Mouse (Mus musculus) neural tube, embryonic 13.5 days (tissue): ENCODE measurements around the gene Mycbpap. TPM values are rescaled to one million over a fixed set of nuclear protein-coding genes. Genes with fewer than 3 reads are reported as not detected.

Experiments
- ATAC-seq: fragments of 200-750 bp; cut with Nextera tagmentation; 2 replicates; pipeline ENCODE4 v1.8.0; 2017; ENCODE audit warnings: low read depth, mild to moderate bottlenecking, moderate TSS enrichment, moderate library complexity
- H3K27ac ChIP-seq: fragments of 300-500 bp; sonication (generic); replicated peaks from 2 replicates; pipeline ENCODE4 v1.5.1; 2015; ENCODE audit warnings: moderate library complexity, mild to moderate bottlenecking, inconsistent platforms
- H3K27me3 ChIP-seq: fragments of 300-500 bp; sonication (generic); 2 replicates; pipeline ENCODE4 v1.6.1; 2015; ENCODE audit warnings: mild to moderate bottlenecking, inconsistent platforms
- H3K36me3 ChIP-seq: fragments of 300-500 bp; sonication (generic); 2 replicates; pipeline ENCODE4 v1.6.1; 2015; ENCODE audit warnings: mild to moderate bottlenecking, inconsistent platforms
- H3K4me1 ChIP-seq: fragments of 300-500 bp; sonication (generic); replicated peaks from 2 replicates; pipeline ENCODE4 v1.6.1; 2015; ENCODE audit warnings: inconsistent platforms
- H3K4me2 ChIP-seq: fragments of 300-500 bp; sonication (generic); 2 replicates; pipeline ENCODE4 v1.6.1; 2015; ENCODE audit warnings: inconsistent platforms, mild to moderate bottlenecking, moderate library complexity
- H3K4me3 ChIP-seq: fragments of 300-500 bp; sonication (generic); 2 replicates; pipeline ENCODE4 v1.5.1; 2015; ENCODE audit warnings: mild to moderate bottlenecking, inconsistent platforms
- H3K9ac ChIP-seq: fragments of 300-500 bp; sonication (generic); 2 replicates; pipeline ENCODE4 v1.6.1; 2015; ENCODE audit warnings: moderate library complexity, mild to moderate bottlenecking, inconsistent platforms
- H3K9me3 ChIP-seq: fragments of 300-500 bp; sonication (generic); 2 replicates; pipeline ENCODE4 v1.6.1; 2016; ENCODE audit warnings: inconsistent platforms
- WGBS: fragments of 180-500 bp; shearing (Covaris S2); methylation state at CpG from one replicate; pipeline ENCODE4 v1.1.7; 2015; 5-methylcytosine and 5-hydroxymethylcytosine counted together
- polyA plus RNA-seq: library from polyadenylated mRNA; unstranded; fragments of >200 nt; fragmentation: Nextera tagmentation; extraction: Ambion mirVana; gene quantifications from 2 replicates; pipeline ENCODE4 v1.2.1, GENCODE M21; 2015

Mycbpap gene
- polyA plus RNA-seq, 1 experiment from 2014 or later = 1.9 TPM

DNA sequence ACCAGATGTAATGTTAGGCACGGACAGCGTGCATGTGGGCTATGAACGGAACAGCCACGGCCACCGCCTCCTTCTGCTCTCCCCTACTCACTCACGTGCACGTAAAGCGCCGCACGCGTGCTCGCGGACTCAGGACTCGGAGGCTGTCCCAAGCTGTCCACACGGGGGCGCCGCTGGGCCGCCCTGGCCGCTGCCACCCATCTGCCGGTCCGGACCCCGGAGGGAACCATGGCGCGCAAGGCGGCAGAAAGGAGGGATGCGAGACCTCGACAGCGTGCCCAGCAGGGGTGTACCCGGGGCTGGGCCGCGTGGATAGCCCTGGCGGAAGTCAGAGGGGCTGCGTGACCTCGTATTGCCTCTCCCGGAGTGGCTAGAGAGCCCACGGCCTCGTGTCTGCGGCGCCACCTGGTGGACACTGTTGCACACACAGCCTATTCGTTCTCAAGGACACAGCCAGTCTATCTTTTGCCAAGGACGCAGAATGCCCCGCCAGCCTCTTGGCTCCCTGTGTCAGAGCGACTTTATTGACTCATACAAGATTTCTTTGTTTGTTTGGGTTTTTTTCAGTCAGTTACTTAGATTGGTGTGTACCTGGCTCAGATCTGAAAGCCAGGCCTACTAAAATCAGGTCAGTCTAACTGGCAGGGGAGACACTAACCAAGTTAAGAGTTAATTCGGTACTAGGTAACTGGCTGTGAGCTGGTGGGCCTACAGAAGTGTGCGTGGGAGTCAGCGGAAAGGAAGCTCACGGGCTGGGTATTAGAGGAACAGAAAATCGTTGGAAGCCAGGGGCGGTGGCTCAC is 27.5 kb upstream of the Mycbpap start, which contains the start of gene Rsad1:
Rsad1 (minus strand) TSS at position 368 of the 803 bp plus-strand sequence.
- peak within 1 kb of the TSS; percentile 77 for H3K9ac ChIP-seq
- no peaks in the 10 kb centered on the region for H3K27me3 ChIP-seq
- H3K36me3 ChIP-seq = no peaks in the 10 kb centered on the region
- peaks cover 8% of the 10 kb centered on the region for H3K4me1 ChIP-seq
- H3K27ac ChIP-seq = peak within 1 kb of the TSS; percentile 93
- WGBS = 5% methylated on average over 49 of the region's 49 CpGs
- peak; percentile 89 for ATAC-seq
- peak within 1 kb of the TSS; percentile 59 for H3K4me3 ChIP-seq
- H3K4me2 ChIP-seq = peak within 1 kb of the TSS; percentile 85
- no peaks in the 10 kb centered on the region for H3K9me3 ChIP-seq

DNA sequence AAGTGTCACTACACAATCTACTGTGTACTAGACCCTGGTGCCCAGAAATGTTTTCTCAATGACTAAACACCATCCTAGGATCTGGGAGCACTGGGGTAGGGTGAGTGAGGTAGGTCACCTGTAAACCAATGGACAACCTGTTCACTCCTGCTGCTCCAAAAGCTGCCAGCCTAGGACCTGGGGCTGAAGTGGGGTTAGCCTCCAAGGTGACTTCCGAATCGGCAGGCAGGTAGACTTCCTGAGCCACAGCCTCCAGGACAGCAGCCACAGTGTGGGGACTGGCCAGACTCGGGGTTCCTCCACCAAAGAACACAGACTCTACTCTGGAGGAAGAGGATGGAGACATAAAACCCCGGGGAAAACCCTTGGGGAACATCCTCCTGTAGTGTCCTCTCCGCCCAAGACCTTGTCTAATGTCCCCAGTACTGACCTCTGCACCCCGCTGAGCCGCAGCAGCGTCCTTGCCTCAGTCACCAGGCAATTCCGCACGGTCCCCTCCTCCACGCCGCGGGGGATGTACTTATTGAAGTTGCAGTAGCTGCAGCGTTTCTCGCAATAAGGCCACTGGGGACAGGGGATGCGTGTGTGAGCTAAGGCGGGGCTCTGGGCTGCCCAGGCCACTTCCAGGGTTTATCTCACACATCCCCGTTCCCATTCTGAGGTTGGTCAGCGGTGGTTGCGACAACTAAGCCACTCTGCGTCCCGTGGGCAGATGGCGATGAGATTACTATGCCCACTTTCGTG is 26.7 kb upstream of the Mycbpap start:
- H3K27ac ChIP-seq = peak overlapping the region; percentile 93
- peaks cover 8% of the 10 kb centered on the region for H3K4me1 ChIP-seq
- no peaks in the 10 kb centered on the region for H3K9me3 ChIP-seq
- H3K4me3 ChIP-seq = peak overlapping the region; percentile 59
- no peaks in the 10 kb centered on the region for H3K36me3 ChIP-seq
- peak overlapping the region; percentile 85 for H3K4me2 ChIP-seq
- peak; percentile 57 for ATAC-seq
- H3K9ac ChIP-seq = peak overlapping the region; percentile 77
- H3K27me3 ChIP-seq = no peaks in the 10 kb centered on the region
- 10% methylated on average over 24 of the region's 24 CpGs for WGBS

DNA sequence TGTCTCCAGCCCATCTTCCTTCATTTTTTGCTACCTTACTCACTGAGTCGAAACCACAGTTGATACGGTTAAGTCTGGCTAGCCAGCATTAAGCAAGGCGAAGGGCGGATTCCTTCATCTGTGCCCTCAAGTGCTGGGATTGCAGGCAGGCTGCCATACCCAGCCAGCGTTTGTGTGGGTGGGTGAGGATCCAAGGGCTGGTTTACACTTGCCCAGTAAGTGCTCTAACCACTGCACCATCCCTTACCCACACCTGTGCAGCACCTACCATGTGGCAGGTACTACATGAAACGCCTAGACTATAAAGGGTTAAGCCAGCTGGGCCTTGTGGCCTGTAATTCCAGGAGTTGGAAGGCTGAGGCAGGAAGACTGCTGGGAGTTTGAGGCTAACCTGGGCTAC is 25.7 kb upstream of the Mycbpap start:
- Histone ChIP-seq H3K9ac (no peak overlapping the region), H3K36me3 (no peaks in the 10 kb centered on the region), H3K27me3 (no peaks in the 10 kb centered on the region), H3K4me2 (no peak overlapping the region), H3K4me3 (no peak overlapping the region), H3K9me3 (no peaks in the 10 kb centered on the region), H3K27ac (no peak overlapping the region), H3K4me1 (peaks cover 8% of the 10 kb centered on the region)
- no peak for ATAC-seq
- WGBS = 93% methylated on average over 6 of the region's 6 CpGs

DNA sequence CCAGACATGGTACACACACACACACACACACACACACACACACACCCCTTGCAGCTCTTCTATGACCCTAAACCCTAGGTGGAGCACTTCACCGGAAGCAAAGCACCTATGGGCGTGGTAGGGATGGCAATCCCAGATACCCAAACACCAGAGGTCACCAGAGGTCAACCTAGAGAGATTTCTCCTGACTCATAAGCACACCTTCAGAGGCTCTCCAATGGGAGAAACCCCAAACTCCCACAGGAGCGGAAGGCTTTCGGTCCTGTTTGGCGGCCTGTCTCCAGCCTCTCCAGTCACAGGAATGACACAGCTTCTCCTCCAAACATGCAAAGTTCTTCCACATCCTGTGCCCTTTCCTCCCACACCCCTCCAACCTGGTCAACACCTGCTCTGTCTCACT is 24.8 kb upstream of the Mycbpap start:
- 93% methylated on average over 5 of the region's 5 CpGs for WGBS
- Histone ChIP-seq H3K27me3 (no peaks in the 10 kb centered on the region), H3K4me2 (no peak overlapping the region), H3K36me3 (no peaks in the 10 kb centered on the region), H3K9ac (no peak overlapping the region), H3K4me1 (peaks cover 8% of the 10 kb centered on the region), H3K4me3 (no peak overlapping the region), H3K9me3 (no peaks in the 10 kb centered on the region), H3K27ac (no peak overlapping the region)
- ATAC-seq = no peak

DNA sequence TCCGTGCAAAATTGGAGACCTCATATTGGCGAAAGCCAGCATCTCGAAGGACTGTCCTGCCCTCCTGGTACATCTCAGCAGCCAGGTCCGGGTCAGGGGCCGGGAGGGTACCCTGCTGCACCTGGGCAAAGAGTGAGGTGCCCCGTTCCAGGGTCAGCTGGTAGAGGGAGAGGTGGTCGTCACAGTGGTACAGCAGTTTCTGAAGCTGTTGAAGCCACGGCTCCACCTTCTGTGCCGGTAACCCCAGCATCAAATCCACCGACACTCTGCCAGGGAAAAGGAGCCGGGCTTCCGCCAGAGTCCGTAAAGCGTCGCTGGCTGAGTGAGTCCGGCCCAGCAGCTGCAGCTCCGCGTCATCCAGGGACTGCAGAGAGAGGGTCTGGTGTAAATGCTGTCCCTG is 22.9 kb upstream of the Mycbpap start:
- Histone ChIP-seq H3K36me3 (no peaks in the 10 kb centered on the region), H3K9me3 (no peaks in the 10 kb centered on the region), H3K27ac (no peak overlapping the region), H3K4me1 (peaks cover 8% of the 10 kb centered on the region), H3K4me2 (peak overlapping the region; percentile 32), H3K4me3 (no peak overlapping the region), H3K27me3 (no peaks in the 10 kb centered on the region), H3K9ac (no peak overlapping the region; the same call in 1 of the 2 replicates)
- 52% methylated on average over 18 of the region's 18 CpGs for WGBS
- no peak; the same call in 1 of the 2 replicates for ATAC-seq

DNA sequence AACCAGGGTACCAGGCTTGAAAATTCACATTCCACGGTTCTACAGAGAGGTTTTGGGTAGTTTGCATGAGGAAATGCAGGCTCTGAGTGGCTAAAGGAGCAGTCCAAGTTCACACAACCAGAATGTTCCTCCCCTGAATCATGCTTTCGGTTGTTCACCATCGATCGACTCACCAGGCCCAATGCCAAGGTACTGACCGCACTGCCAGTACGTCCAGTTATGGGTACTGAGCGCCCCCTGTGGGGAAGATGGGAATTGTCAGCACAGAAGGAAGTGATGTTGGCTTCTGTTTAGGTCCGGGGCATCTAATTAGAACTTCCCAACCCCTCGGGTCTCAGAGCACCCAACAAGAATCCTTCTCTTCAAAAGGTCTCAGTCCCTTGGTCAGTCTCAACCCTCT is 22.4 kb upstream of the Mycbpap start:
- Histone ChIP-seq H3K9ac (no peak overlapping the region), H3K9me3 (no peaks in the 10 kb centered on the region), H3K27ac (no peak overlapping the region), H3K27me3 (no peaks in the 10 kb centered on the region), H3K36me3 (no peaks in the 10 kb centered on the region), H3K4me2 (peak overlapping the region; percentile 32), H3K4me3 (no peak overlapping the region), H3K4me1 (peaks cover 8% of the 10 kb centered on the region)
- 45% methylated on average over 9 of the region's 9 CpGs for WGBS
- 0 out of 2 replicates have a peak, but pooled peaks have one; percentile 34 for ATAC-seq

DNA sequence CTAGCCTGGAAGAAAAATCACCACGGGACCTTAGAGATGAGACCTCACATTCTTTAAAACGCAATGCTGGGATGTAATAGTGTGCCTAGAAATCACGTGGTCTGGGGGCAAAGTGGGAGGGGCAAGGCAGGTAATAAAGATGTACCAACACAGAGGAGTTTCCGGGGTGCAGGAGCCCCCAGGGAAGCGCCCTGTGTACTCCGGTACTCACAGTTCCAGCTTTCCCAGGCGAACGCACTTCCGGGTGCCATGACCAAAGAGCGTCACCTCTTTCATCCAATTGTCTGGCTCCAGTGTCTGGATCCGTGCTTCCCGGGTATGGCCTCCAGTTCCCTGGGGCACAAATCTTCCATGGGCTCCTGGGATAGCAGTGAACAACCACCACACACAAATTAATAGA is 21.8 kb upstream of the Mycbpap start:
- peaks cover 5% of the 10 kb centered on the region for H3K4me1 ChIP-seq
- H3K36me3 ChIP-seq = no peaks in the 10 kb centered on the region
- ATAC-seq = no peak
- H3K9ac ChIP-seq = no peak overlapping the region
- H3K4me3 ChIP-seq = no peak overlapping the region
- H3K27ac ChIP-seq = no peak overlapping the region
- WGBS = 81% methylated on average over 12 of the region's 12 CpGs
- H3K9me3 ChIP-seq = no peaks in the 10 kb centered on the region
- no peaks in the 10 kb centered on the region for H3K27me3 ChIP-seq
- no peak overlapping the region for H3K4me2 ChIP-seq

DNA sequence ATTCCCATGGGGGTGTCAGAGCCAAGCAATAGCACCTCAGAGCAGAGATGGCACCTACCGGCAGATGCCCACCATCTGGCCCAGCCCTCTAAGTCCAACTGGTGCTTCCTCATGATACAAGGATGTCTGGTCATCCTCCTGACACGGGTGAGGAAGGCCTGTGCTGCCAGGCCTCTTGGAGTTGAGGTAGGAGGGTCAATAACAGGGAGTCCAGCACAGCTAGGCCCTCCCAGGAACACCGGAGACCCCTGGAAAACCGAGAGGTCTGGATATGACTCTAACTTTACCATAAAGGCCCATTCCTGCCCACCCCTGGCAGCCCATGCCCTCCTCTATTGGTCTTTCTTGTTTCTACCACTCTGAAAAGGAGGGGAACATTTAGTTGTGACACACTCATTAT is 20.9 kb upstream of the Mycbpap start:
- 88% methylated on average over 4 of the region's 4 CpGs for WGBS
- no peak overlapping the region for H3K4me3 ChIP-seq
- ATAC-seq = no peak

DNA sequence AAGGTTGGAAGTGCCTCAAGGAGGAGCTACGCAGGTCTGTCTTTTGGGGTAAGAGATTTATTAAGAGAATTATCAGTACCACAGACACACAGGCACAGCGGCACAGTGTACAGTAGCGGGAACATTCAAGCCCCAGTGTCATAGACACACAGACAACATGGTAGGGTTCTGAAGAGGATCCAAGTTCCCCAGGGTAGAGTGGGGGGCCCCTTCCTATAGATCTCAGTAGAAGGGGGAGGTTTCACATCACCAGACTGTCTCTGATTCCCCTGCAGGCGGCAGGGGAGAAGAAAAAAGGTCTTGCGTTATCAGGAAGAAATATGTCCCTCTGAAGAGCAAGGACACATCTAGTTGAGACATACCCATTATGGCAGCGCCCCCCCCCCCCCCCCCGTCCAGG is 18.2 kb upstream of the Mycbpap start:
- H3K4me3 ChIP-seq = no peak overlapping the region
- 77% methylated on average over 7 of the region's 7 CpGs for WGBS

More for the DNA sequence above, 20.9 kb upstream of the Mycbpap start:
- H3K4me1 ChIP-seq = peaks cover 3% of the 10 kb centered on the region; the same call in 1 of the 2 replicates
- H3K36me3 ChIP-seq = no peaks in the 10 kb centered on the region
- H3K9ac ChIP-seq = no peak overlapping the region
- no peak overlapping the region for H3K4me2 ChIP-seq
- no peaks in the 10 kb centered on the region for H3K9me3 ChIP-seq
- H3K27ac ChIP-seq = no peak overlapping the region
- H3K27me3 ChIP-seq = no peaks in the 10 kb centered on the region

DNA sequence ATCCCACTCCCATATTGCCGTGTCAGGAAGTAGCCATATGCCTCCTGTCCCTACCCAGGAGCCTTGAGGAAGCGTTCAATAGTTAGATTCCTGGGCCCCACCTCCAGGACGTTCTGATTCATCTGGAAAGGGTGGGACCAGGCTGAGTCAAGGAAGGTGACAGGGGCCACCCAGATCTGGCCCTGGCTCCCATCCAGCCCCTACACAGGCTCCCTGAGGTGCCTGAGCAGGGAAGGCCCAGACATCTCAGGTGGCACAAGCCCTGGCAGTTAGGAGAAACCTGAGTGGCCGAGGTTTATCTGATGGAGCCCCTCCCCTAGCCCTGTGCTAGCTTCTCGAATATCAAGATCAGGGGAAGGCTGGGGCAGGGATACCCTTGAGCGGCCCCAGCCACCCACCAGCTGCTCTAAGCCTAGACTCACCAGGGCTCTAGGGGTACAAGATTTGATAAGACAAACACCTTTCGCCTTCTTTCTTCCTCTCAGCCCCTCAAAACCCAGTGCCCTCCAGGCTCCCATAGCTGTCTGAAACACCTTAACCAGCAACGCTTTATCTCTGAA is 17.3 kb upstream of the Mycbpap start:
- Histone ChIP-seq H3K36me3 (no peaks in the 10 kb centered on the region), H3K27me3 (no peaks in the 10 kb centered on the region), H3K4me1 (peaks cover 14% of the 10 kb centered on the region; the same call in 1 of the 2 replicates), H3K4me2 (no peak overlapping the region), H3K4me3 (no peak overlapping the region), H3K27ac (no peak overlapping the region), H3K9ac (no peak overlapping the region), H3K9me3 (no peaks in the 10 kb centered on the region)
- no peak for ATAC-seq
- 72% methylated on average over 8 of the region's 8 CpGs for whole genome bisulfite sequencing

More for the DNA sequence above, 18.2 kb upstream of the Mycbpap start:
- Histone ChIP-seq H3K27me3 (no peaks in the 10 kb centered on the region), H3K9me3 (no peaks in the 10 kb centered on the region), H3K36me3 (no peaks in the 10 kb centered on the region), H3K4me1 (peaks cover 14% of the 10 kb centered on the region; the same call in 1 of the 2 replicates), H3K9ac (no peak overlapping the region), H3K4me2 (no peak overlapping the region), H3K27ac (no peak overlapping the region)
- no peak for ATAC-seq

DNA sequence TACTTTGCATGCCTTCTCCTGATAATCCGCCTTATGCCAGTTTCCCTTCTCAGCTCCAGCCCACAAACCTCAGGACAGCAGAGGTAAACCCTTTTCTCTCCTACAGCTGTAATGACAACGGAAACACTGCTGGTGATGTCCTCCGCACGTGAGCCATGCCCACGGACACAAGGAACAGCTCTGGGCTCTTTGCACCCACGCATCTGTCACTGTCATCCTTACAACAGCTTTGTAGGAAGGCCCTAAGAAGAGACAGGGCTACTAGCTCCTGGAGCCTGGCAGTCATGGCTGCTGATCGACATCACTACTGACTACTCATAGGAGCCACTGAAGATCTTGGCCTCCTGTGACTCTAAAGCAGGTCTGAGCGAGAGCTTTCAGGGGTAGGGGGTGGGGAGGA is 11.6 kb upstream of the Mycbpap start:
- Histone ChIP-seq H3K9ac (no peak overlapping the region), H3K4me2 (no peak overlapping the region), H3K36me3 (no peaks in the 10 kb centered on the region), H3K4me1 (peaks cover 14% of the 10 kb centered on the region; the same call in 1 of the 2 replicates), H3K27ac (no peak overlapping the region), H3K27me3 (no peaks in the 10 kb centered on the region), H3K4me3 (no peak overlapping the region), H3K9me3 (no peaks in the 10 kb centered on the region)
- 77% methylated on average over 8 of the region's 8 CpGs for WGBS
- ATAC-seq = no peak

DNA sequence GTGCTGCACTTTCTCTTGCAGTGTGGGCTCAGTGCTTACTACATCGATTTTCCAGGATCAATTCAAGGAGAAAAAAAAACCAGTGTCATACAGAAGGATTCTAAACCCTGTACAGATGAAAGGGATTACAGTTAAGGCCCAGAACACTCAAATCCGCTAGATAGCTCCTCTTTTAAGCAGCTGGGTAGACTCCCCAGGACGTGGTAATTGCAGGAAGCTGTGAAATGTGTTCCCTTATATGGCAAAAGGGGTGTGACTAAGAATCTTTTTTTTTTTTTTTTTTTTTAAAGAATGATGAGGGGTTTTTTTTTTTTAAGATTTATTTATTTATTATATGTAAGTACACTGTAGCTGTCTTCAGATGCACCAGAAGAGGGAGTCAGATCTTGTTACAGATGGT is 7.3 kb upstream of the Mycbpap start:
- Histone ChIP-seq H3K4me1 (no peaks in the 10 kb centered on the region; the same call in 1 of the 2 replicates), H3K4me3 (no peak overlapping the region), H3K4me2 (no peak overlapping the region), H3K36me3 (no peaks in the 10 kb centered on the region), H3K27me3 (no peaks in the 10 kb centered on the region), H3K9ac (no peak overlapping the region), H3K27ac (no peak overlapping the region), H3K9me3 (no peaks in the 10 kb centered on the region)
- no peak for ATAC-seq
- WGBS = 53% methylated on average over 3 of the region's 3 CpGs
